Mouse (Mus musculus): ENCODE results near the gene Sept12. TPM values are rescaled to one million over a fixed set of nuclear protein-coding genes. Genes with fewer than 3 reads are reported as not detected.
A peak's percentile ranks its signal among the peaks of the same experiment; 100 is the strongest.

The Sept12 gene
- polyA plus RNA-seq, 1 experiment from 2014 or later = not detected

GRCm38 (mm10) chr16:5008076-5008475, 10.4 kb upstream of the Sept12 start:
- H3K27me3 ChIP-seq = no peaks in the 10 kb centered on the region
- no peak for ATAC-seq (ENCODE audit: insufficient number of reproducible peaks, insufficient read depth, low FRiP score, low TSS enrichment, low read depth)
- peaks cover 18% of the 10 kb centered on the region for H3K36me3 ChIP-seq
- no peaks in the 10 kb centered on the region for H3K9me3 ChIP-seq
- no peak overlapping the region for H3K27ac ChIP-seq
- no peak overlapping the region for H3K9ac ChIP-seq
- 79% methylated on average over 12 of the region's 12 CpGs for WGBS
- H3K4me1 ChIP-seq = peaks cover 14% of the 10 kb centered on the region
- no peak overlapping the region for H3K4me2 ChIP-seq
- H3K4me3 ChIP-seq = no peak overlapping the region

- Histone ChIP-seq H3K9me3 (no peaks in the 10 kb centered on the region), H3K36me3 (peaks cover 18% of the 10 kb centered on the region), H3K4me3 (no peak overlapping the region), H3K4me1 (peaks cover 9% of the 10 kb centered on the region), H3K4me2 (peak overlapping the region; percentile 17; the same call in 1 of the 2 replicates), H3K9ac (0 out of 2 replicates have a peak overlapping the region, but pooled peaks have one; percentile 36), H3K27ac (no peak overlapping the region), H3K27me3 (no peaks in the 10 kb centered on the region)
- WGBS = 48% methylated on average over 6 of the region's 6 CpGs
- no peak for ATAC-seq (ENCODE audit: insufficient number of reproducible peaks, insufficient read depth, low FRiP score, low TSS enrichment, low read depth)
Observed at GRCm38 (mm10) chr16:5007492-5007891, 9.8 kb upstream of the Sept12 start.

- Histone ChIP-seq H3K4me1 (peaks cover 5% of the 10 kb centered on the region), H3K36me3 (peaks cover 18% of the 10 kb centered on the region), H3K9me3 (no peaks in the 10 kb centered on the region), H3K4me2 (peak within 1 kb of the TSS; percentile 17; the same call in 1 of the 2 replicates), H3K4me3 (no peak within 1 kb of the TSS), H3K27ac (no peak within 1 kb of the TSS), H3K9ac (0 out of 2 replicates have a peak within 1 kb of the TSS, but pooled peaks have one; percentile 36), H3K27me3 (no peaks in the 10 kb centered on the region)
- 37% methylated on average over 5 of the region's 5 CpGs for WGBS
- ATAC-seq (ENCODE audit: insufficient number of reproducible peaks, insufficient read depth, low FRiP score, low TSS enrichment, low read depth) = no peak
Observed at GRCm38 (mm10) chr16:5007067-5007466, 9.4 kb upstream of the Sept12 start, which contains the start of gene Smim22. Smim22 (plus strand) TSS chr16:5007288.

DNA sequence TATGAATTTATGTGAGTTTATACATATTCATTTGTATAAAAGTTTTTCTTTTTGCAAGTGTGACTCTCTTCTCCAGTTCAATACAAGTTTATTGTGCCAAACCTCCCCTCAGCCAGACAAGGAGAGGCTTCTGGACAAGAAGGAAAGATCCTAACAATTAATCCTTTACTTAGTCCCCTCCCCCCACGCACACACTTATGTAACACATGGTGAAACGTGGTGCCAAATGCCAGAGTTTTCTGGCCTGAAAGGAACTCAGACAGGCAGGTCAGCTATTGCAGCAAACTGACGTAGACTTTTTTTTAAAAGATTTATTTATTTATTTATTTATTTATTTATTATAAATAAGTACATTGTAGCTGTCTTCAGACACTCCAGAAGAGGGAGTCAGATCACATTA, 3.0 kb upstream of the Sept12 start:
- H3K4me3 ChIP-seq = no peak overlapping the region
- WGBS = 64% methylated on average over 3 of the region's 3 CpGs

DNA sequence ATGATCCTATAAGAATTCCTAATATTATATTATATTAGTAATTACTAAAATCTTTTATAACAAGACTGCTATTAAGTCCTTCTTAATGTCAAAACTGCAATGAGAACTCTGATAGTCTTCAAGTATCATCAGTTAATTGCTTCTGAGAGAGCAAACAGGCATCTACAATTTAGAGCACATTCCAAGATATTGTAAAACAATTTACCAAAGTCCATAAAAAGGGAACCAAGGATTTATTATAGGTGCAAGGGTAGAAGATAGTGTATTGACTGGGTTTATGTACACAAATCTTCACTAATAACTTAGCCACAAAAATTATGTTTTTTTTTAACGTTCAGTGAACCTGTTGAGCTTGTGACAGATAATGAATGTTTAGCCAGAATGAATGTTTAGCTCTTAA, 1.3 kb upstream of the Sept12 start:
- Histone ChIP-seq H3K4me2 (no peak overlapping the region), H3K27ac (no peak overlapping the region), H3K4me3 (no peak overlapping the region), H3K9ac (no peak overlapping the region), H3K4me1 (0 out of 2 replicates have a peak, but pooled peaks cover 4% of the 10 kb centered on the region), H3K36me3 (no peaks in the 10 kb centered on the region), H3K9me3 (no peaks in the 10 kb centered on the region), H3K27me3 (no peaks in the 10 kb centered on the region)
- WGBS = 75% methylated on average over 1 of the region's 1 CpGs
- no peak for ATAC-seq (ENCODE audit: insufficient number of reproducible peaks, insufficient read depth, low FRiP score, low TSS enrichment, low read depth)

More for the DNA sequence above, 3.0 kb upstream of the Sept12 start:
- Histone ChIP-seq H3K36me3 (no peaks in the 10 kb centered on the region), H3K4me1 (0 out of 2 replicates have a peak, but pooled peaks cover 4% of the 10 kb centered on the region), H3K9me3 (no peaks in the 10 kb centered on the region), H3K4me2 (no peak overlapping the region), H3K9ac (no peak overlapping the region), H3K27ac (no peak overlapping the region), H3K27me3 (no peaks in the 10 kb centered on the region)
- no peak for ATAC-seq (ENCODE audit: insufficient number of reproducible peaks, insufficient read depth, low FRiP score, low TSS enrichment, low read depth)

DNA sequence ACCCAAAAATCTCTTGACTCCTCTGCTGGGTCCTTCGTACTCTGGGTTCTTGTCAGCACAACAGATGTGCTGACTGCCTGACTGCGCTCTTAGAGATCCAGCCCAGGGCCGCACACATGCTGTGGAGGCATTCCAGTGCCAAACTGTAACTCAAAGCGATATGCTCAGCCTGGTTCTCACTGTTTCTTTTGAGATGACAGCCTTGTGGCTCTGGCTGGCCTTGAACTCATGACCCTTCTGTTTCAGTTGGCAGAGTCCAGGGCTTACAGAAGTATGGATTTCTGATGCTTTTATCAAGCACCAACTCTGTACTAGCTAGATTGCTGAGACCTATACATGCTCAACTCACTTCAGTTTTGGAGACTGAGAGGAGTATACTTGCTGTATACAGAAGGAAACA, 4.4 kb downstream of the Sept12 start:
- WGBS = 82% methylated on average over 4 of the region's 4 CpGs
- no peak for ATAC-seq (ENCODE audit: insufficient number of reproducible peaks, insufficient read depth, low FRiP score, low TSS enrichment, low read depth)

DNA sequence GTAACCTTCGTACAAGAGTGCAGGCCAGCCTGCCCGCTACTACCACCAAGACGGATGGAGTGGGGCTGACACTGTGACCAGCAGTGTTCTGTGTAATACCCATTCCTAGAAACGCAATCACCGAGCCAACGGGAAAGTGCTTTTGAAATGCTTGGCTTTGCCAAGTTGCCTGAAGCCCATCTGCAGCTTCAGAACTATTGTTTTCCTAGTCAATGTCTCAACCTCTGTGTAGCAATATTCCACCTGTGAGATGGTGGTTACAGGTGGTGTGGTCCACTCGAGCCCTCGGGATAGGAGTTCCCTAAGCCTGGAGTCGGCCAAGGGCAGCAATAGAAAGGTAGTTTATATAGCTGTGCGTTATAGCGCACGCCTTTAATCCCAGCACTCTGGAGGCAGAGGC, 12.9 kb downstream of the Sept12 start:
- Histone ChIP-seq H3K4me1 (no peaks in the 10 kb centered on the region), H3K9ac (no peak overlapping the region), H3K4me2 (no peak overlapping the region), H3K27ac (no peak overlapping the region), H3K9me3 (no peaks in the 10 kb centered on the region), H3K27me3 (no peaks in the 10 kb centered on the region), H3K36me3 (no peaks in the 10 kb centered on the region), H3K4me3 (no peak overlapping the region)
- no peak for ATAC-seq (ENCODE audit: insufficient number of reproducible peaks, insufficient read depth, low FRiP score, low TSS enrichment, low read depth)
- WGBS = 90% methylated on average over 12 of the region's 12 CpGs

More for the DNA sequence above, 4.4 kb downstream of the Sept12 start:
- Histone ChIP-seq H3K9ac (no peak overlapping the region), H3K4me2 (no peak overlapping the region), H3K27me3 (no peaks in the 10 kb centered on the region), H3K4me1 (0 out of 2 replicates have a peak, but pooled peaks cover 4% of the 10 kb centered on the region), H3K27ac (no peak overlapping the region), H3K36me3 (no peaks in the 10 kb centered on the region), H3K4me3 (no peak overlapping the region), H3K9me3 (no peaks in the 10 kb centered on the region)

- Histone ChIP-seq H3K27me3 (no peaks in the 10 kb centered on the region), H3K9ac (no peak overlapping the region), H3K4me1 (no peaks in the 10 kb centered on the region), H3K4me2 (no peak overlapping the region), H3K9me3 (no peaks in the 10 kb centered on the region), H3K4me3 (no peak overlapping the region), H3K36me3 (no peaks in the 10 kb centered on the region), H3K27ac (no peak overlapping the region)
- WGBS = 73% methylated on average over 4 of the region's 4 CpGs
- no peak for ATAC-seq (ENCODE audit: insufficient number of reproducible peaks, insufficient read depth, low FRiP score, low TSS enrichment, low read depth)
Observed at GRCm38 (mm10) chr16:4979755-4980380, 17.8 kb downstream of the Sept12 start.

DNA sequence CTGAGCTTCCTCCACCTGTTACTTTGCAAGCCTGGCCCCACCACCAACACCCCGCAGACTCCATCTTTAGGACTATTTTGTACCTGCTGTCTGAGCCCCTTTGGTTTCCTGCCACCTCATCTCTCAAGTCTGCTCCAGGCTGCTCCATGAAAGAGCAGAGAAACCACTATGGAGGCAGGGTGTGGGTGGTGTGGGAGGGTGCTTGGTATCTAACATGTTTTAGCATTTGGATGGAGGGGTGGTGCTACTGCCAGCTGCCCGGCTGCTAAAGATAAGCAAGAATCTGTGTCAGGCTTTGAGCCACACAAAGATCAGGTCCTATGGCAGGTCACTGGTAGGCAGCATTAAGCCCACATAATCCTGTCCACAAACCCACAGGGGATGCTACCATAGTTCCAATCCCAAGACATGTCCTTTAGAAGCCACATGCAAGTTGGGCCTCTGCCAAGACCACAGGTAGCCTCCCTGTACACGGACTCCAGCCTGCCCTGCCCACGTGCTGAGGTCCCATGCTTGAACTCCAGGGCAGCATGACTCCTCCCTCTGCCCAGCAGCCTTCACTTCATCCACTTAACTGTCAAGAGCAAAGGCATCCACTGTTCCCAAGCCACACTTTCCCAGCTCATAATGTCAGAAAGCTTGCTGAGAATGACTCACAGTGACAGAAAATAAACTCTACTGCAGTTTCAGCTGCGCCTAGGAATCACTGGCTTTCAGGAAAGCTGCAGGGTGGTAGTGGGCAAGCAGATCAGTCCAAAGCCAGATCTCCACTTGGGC, 19.2 kb downstream of the Sept12 start:
- H3K4me2 ChIP-seq = no peak overlapping the region
- no peak for ATAC-seq (ENCODE audit: insufficient number of reproducible peaks, insufficient read depth, low FRiP score, low TSS enrichment, low read depth)
- no peaks in the 10 kb centered on the region for H3K4me1 ChIP-seq
- no peak overlapping the region for H3K9ac ChIP-seq
- WGBS = 69% methylated on average over 5 of the region's 5 CpGs
- H3K9me3 ChIP-seq = no peaks in the 10 kb centered on the region
- H3K4me3 ChIP-seq = no peak overlapping the region
- no peaks in the 10 kb centered on the region for H3K36me3 ChIP-seq
- H3K27me3 ChIP-seq = no peaks in the 10 kb centered on the region
- H3K27ac ChIP-seq = no peak overlapping the region

DNA sequence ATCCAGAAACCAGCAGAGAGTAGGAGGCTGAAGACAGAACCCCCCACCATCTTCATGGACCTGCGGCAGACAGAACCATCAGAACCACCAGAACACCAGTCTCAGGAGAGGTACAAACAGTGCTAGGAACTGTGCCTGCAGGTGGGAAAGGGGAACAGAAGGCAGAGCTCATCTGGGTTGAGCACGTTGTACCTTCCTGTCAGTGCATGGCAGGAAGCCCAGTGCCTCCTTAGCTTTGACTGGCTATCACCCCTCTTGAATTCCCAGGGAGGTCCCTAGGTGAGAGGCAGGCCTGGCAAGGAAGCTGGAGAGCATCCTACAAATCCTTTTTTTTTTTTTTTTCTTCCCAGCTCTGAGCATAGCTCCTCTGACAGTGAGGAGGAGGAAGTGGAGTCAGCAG, 21.5 kb downstream of the Sept12 start:
- Histone ChIP-seq H3K9ac (no peak overlapping the region), H3K27me3 (no peaks in the 10 kb centered on the region), H3K9me3 (no peaks in the 10 kb centered on the region), H3K4me3 (no peak overlapping the region), H3K36me3 (no peaks in the 10 kb centered on the region), H3K4me1 (no peaks in the 10 kb centered on the region), H3K4me2 (no peak overlapping the region), H3K27ac (no peak overlapping the region)
- no peak for ATAC-seq (ENCODE audit: insufficient number of reproducible peaks, insufficient read depth, low FRiP score, low TSS enrichment, low read depth)
- WGBS = 76% methylated on average over 2 of the region's 2 CpGs

- Histone ChIP-seq H3K36me3 (no peaks in the 10 kb centered on the region), H3K4me1 (no peaks in the 10 kb centered on the region), H3K27me3 (no peaks in the 10 kb centered on the region), H3K9ac (no peak overlapping the region), H3K9me3 (no peaks in the 10 kb centered on the region), H3K4me2 (no peak overlapping the region), H3K4me3 (no peak overlapping the region), H3K27ac (no peak overlapping the region)
- WGBS = 87% methylated on average over 5 of the region's 5 CpGs
- no peak for ATAC-seq (ENCODE audit: insufficient number of reproducible peaks, insufficient read depth, low FRiP score, low TSS enrichment, low read depth)
Observed at GRCm38 (mm10) chr16:4974521-4974920, 23.1 kb downstream of the Sept12 start.

DNA sequence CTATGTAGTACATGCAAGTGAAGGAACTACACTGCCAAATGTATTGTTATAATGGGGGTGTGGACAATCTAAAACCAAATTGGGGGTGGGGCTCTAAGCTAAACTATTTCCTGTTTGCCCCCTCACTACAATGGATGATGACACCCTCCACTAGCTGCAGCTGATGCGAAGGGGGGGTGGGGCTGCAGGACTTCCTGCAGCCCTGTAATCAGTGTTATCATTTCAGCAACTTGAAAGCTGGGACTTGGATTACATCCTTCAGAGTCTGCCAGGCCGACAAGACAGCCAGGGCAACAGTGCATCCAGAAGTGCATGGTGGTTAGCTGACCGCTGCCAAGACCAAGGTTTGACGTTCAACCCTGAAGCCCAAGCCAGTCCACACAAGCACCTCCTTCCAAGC, 26.0 kb downstream of the Sept12 start:
- no peaks in the 10 kb centered on the region for H3K27me3 ChIP-seq
- H3K4me3 ChIP-seq = no peak overlapping the region

More for the DNA sequence above, 26.0 kb downstream of the Sept12 start:
- H3K9ac ChIP-seq = no peak overlapping the region
- WGBS = 74% methylated on average over 4 of the region's 4 CpGs
- H3K36me3 ChIP-seq = no peaks in the 10 kb centered on the region
- no peaks in the 10 kb centered on the region for H3K9me3 ChIP-seq
- no peak overlapping the region for H3K27ac ChIP-seq
- no peak for ATAC-seq (ENCODE audit: insufficient number of reproducible peaks, insufficient read depth, low FRiP score, low TSS enrichment, low read depth)
- no peak overlapping the region for H3K4me2 ChIP-seq
- no peaks in the 10 kb centered on the region for H3K4me1 ChIP-seq
